Mouse (Mus musculus) c-Kit-positive CD71-positive TER-119-positive erythroid progenitor cells, embryonic 14.5 days (primary cell): ENCODE results near the gene Nudt3.
"Not testable (repeated sequence)": the region's sequence is repeated elsewhere in the genome, so short reads cannot be mapped to it uniquely, and the experiment has no call there.

ENCODE experiments used
- DNase-seq: peaks from one replicate; pipeline ENCODE4 v3.0.0-alpha.2; 2013; ENCODE audit warnings: low spot score

The Nudt3 gene

GRCm38 (mm10) chr17:27635575-27635903, 12.2 kb upstream of the Nudt3 start:
- not testable (repeated sequence) for DNase-seq

GRCm38 (mm10) chr17:27634871-27635574, 11.7 kb upstream of the Nudt3 start, which contains the start of gene RPS10-NUDT3:
RPS10-NUDT3 (minus strand) TSS chr17:27635222.
- peak; percentile 86 for DNase-seq

GRCm38 (mm10) chr17:27629249-27630020, 6.1 kb upstream of the Nudt3 start:
- DNase-seq = peak; percentile 77

- no peak for DNase-seq
These were observed 5.1 kb upstream of the Nudt3 start for GRCm38 (mm10) chr17:27628376-27628775.

GRCm38 (mm10) chr17:27627451-27627850, 4.2 kb upstream of the Nudt3 start:
- no peak for DNase-seq

- DNase-seq = no peak
These were observed 3.4 kb upstream of the Nudt3 start for GRCm38 (mm10) chr17:27626681-27627080.

GRCm38 (mm10) chr17:27625455-27626251, 2.4 kb upstream of the Nudt3 start:
- DNase-seq = no peak

- no peak for DNase-seq
These were observed 510 bp downstream of the Nudt3 start for GRCm38 (mm10) chr17:27622611-27623359.

- DNase-seq = no peak
These were observed 1.4 kb downstream of the Nudt3 start for GRCm38 (mm10) chr17:27621705-27622531.

- DNase-seq = no peak
These were observed 2.1 kb downstream of the Nudt3 start for GRCm38 (mm10) chr17:27621161-27621560.

GRCm38 (mm10) chr17:27615388-27615787, 7.9 kb downstream of the Nudt3 start:
- no peak for DNase-seq

- DNase-seq = no peak
These were observed 10.3 kb downstream of the Nudt3 start for GRCm38 (mm10) chr17:27613016-27613415.

- DNase-seq = no peak
These were observed 11.3 kb downstream of the Nudt3 start for GRCm38 (mm10) chr17:27611994-27612393.

- no peak for DNase-seq
These were observed 11.8 kb downstream of the Nudt3 start for GRCm38 (mm10) chr17:27611519-27611884.

- no peak for DNase-seq
These were observed 12.4 kb downstream of the Nudt3 start for GRCm38 (mm10) chr17:27610679-27611518.

GRCm38 (mm10) chr17:27609576-27609975, 13.7 kb downstream of the Nudt3 start:
- no peak for DNase-seq

- DNase-seq = no peak
These were observed 19.6 kb downstream of the Nudt3 start for GRCm38 (mm10) chr17:27603522-27604234.

GRCm38 (mm10) chr17:27603036-27603435, 20.3 kb downstream of the Nudt3 start:
- DNase-seq = no peak

- DNase-seq = no peak
These were observed 22.4 kb downstream of the Nudt3 start for GRCm38 (mm10) chr17:27600869-27601268.
